Mouse (Mus musculus): ENCODE measurements around the gene Retn. TPM values are rescaled to one million over a fixed set of nuclear protein-coding genes. Genes with fewer than 3 reads are reported as not detected.

Gene Retn
- total RNA-seq, 2 experiments from 2014 or later = 0.79 to 1.2 TPM

GRCm38 (mm10) chr8:3631478-3631875 lies 24.1 kb upstream of the Retn start:
- no peak for TF ChIP-seq CTCF (IDR thresholded peaks at IDR 0.05)
- intact Hi-C loops (cut with DNase I) = no loop called here
- no peak overlapping the region for H3K27ac ChIP-seq
- H3K4me3 ChIP-seq = peak overlapping the region; percentile 51
- DNase-seq (ENCODE audit: extremely low spot score in 1 of 2, low spot score in 2 of 2) = no peak

- intact Hi-C loops (cut with DNase I) = loop anchor here (1.0 kb wide), 1 partner anchor 26 kb away; the partner anchor contains the start of gene Fcor
- Histone ChIP-seq H3K27ac (no peak overlapping the region), H3K4me3 (no peak overlapping the region)
- no peak; the same call in 1 of the 2 replicates for TF ChIP-seq CTCF (IDR thresholded peaks at IDR 0.05)
- DNase-seq (ENCODE audit: extremely low spot score in 1 of 2, low spot score in 2 of 2) = no peak
Measured at GRCm38 (mm10) chr8:3645804-3646203, 9.8 kb upstream of the Retn start.

- TF ChIP-seq CTCF (IDR thresholded peaks at IDR 0.05) = no peak
- intact Hi-C loops (cut with DNase I) = no loop called here
- DNase-seq (ENCODE audit: extremely low spot score in 1 of 2, low spot score in 2 of 2) = no peak
- Histone ChIP-seq H3K4me3 (no peak overlapping the region), H3K27ac (no peak overlapping the region)
Measured at GRCm38 (mm10) chr8:3646824-3647531, 8.6 kb upstream of the Retn start.

GRCm38 (mm10) chr8:3647561-3647960 lies 8.0 kb upstream of the Retn start:
- DNase-seq (ENCODE audit: extremely low spot score in 1 of 2, low spot score in 2 of 2) = no peak
- no peak for TF ChIP-seq CTCF (IDR thresholded peaks at IDR 0.05)
- Histone ChIP-seq H3K27ac (no peak overlapping the region), H3K4me3 (no peak overlapping the region)
- intact Hi-C loops (cut with DNase I) = no loop called here

GRCm38 (mm10) chr8:3648268-3648667 lies 7.3 kb upstream of the Retn start:
- intact Hi-C loops (cut with DNase I) = no loop called here
- no peak overlapping the region for H3K4me3 ChIP-seq
- no peak for TF ChIP-seq CTCF (IDR thresholded peaks at IDR 0.05)
- H3K27ac ChIP-seq = no peak overlapping the region
- DNase-seq (ENCODE audit: extremely low spot score in 1 of 2, low spot score in 2 of 2) = no peak

- Histone ChIP-seq H3K27ac (no peak overlapping the region), H3K4me3 (no peak overlapping the region)
- TF ChIP-seq CTCF (IDR thresholded peaks at IDR 0.05) = no peak
- DNase-seq (ENCODE audit: extremely low spot score in 1 of 2, low spot score in 2 of 2) = no peak
- intact Hi-C loops (cut with DNase I) = no loop called here
Measured at GRCm38 (mm10) chr8:3648990-3649389, 6.6 kb upstream of the Retn start.

- H3K27ac ChIP-seq = no peak overlapping the region
- DNase-seq (ENCODE audit: extremely low spot score in 1 of 2, low spot score in 2 of 2) = no peak
- no peak for TF ChIP-seq CTCF (IDR thresholded peaks at IDR 0.05)
- no peak overlapping the region for H3K4me3 ChIP-seq
- intact Hi-C loops (cut with DNase I) = no loop called here
Measured at GRCm38 (mm10) chr8:3652845-3653244, 2.7 kb upstream of the Retn start.

- no peak overlapping the region for H3K27ac ChIP-seq
- no peak overlapping the region for H3K4me3 ChIP-seq
- intact Hi-C loops (cut with DNase I) = no loop called here
- no peak for TF ChIP-seq CTCF (IDR thresholded peaks at IDR 0.05)
- no peak for DNase-seq (ENCODE audit: extremely low spot score in 1 of 2, low spot score in 2 of 2)
Measured at GRCm38 (mm10) chr8:3654726-3655508, 653 bp upstream of the Retn start.

- intact Hi-C loops (cut with DNase I) = no loop called here
- TF ChIP-seq CTCF (IDR thresholded peaks at IDR 0.05) = no peak
- H3K4me3 ChIP-seq = no peak overlapping the region
- peak; percentile 35 to 49 for DNase-seq (ENCODE audit: extremely low spot score in 1 of 2, low spot score in 2 of 2)
- no peak overlapping the region for H3K27ac ChIP-seq
Measured at GRCm38 (mm10) chr8:3656725-3657381, 1.3 kb downstream of the Retn start.

GRCm38 (mm10) chr8:3660889-3661288 lies 5.3 kb downstream of the Retn start:
- Histone ChIP-seq H3K27ac (no peak overlapping the region), H3K4me3 (no peak overlapping the region)
- TF ChIP-seq CTCF (IDR thresholded peaks at IDR 0.05) = no peak
- no peak for DNase-seq (ENCODE audit: extremely low spot score in 1 of 2, low spot score in 2 of 2)
- intact Hi-C loops (cut with DNase I) = no loop called here

GRCm38 (mm10) chr8:3664405-3664804 lies 8.8 kb downstream of the Retn start:
- H3K4me3 ChIP-seq = no peak overlapping the region
- TF ChIP-seq CTCF (IDR thresholded peaks at IDR 0.05) = no peak
- no peak for DNase-seq (ENCODE audit: extremely low spot score in 1 of 2, low spot score in 2 of 2)
- no peak overlapping the region for H3K27ac ChIP-seq
- intact Hi-C loops (cut with DNase I) = no loop called here

GRCm38 (mm10) chr8:3665507-3665906 lies 9.9 kb downstream of the Retn start, which contains the start of gene Mcemp1:
TSS of gene Mcemp1 (plus strand) at chr8:3665754.
- H3K4me3 ChIP-seq = no peak within 1 kb of the TSS
- intact Hi-C loops (cut with DNase I) = no loop called here
- TF ChIP-seq CTCF (IDR thresholded peaks at IDR 0.05) = no peak
- DNase-seq (ENCODE audit: extremely low spot score in 1 of 2, low spot score in 2 of 2) = no peak
- H3K27ac ChIP-seq = no peak within 1 kb of the TSS

Data from left cerebral cortex, adult 2 months (tissue).